ENCODE assay signal across 9 mouse cellular contexts in genomic region chr7:78439361-78440120, GRCm38 (mm10).
DNase-seq lines count a peak whose midpoint lies in the region; ATAC-seq lines count a peak whose summit lies in the region.
"Had no signal": no experiment of that assay in that cellular context is flagged by ENCODE, and none has a peak within 500 bp of the region (broad histone marks: within the 10 kb centered on the region; RNA-seq: fewer than 3 reads in every experiment).

No protein-coding gene starts in this region.

- H3K27me3 ChIP-seq in hindbrain, embryonic 10.5 days (ENCODE audit: insufficient read depth, poor library complexity, severe bottlenecking): no peaks in the 10 kb centered on the region
- no peaks in the 10 kb centered on the region for H3K27me3 ChIP-seq in hindbrain, embryonic 12.5 days
- no peaks in the 10 kb centered on the region for H3K27me3 ChIP-seq in forebrain, embryonic 11.5 days (ENCODE audit: control insufficient read depth, insufficient read depth, low read length)

- peak; percentile 37 for DNase-seq in hindbrain, embryonic 10.5 days (ENCODE audit: low spot score)
- peak; percentile 11 for DNase-seq in 3T3-L1 (ENCODE audit: low read depth, low spot score)
- peak; percentile 80 for DNase-seq in cerebellum, adult 9-10 months
- peak; percentile 52 to 72 for DNase-seq in heart, postnatal 14 days
- no peak for DNase-seq in MN1 (ENCODE audit: low spot score)
- DNase-seq in forebrain, embryonic 11.5 days (ENCODE audit: low spot score): no peak
- DNase-seq in spleen, postnatal 14 days (ENCODE audit: low spot score in 2 of 2): no peak

- intact Hi-C loops in heart, postnatal 14 days (cut with DNase I): loop anchor here (5.0 kb wide), 1 partner anchor 128 kb away; no protein-coding TSS in a partner anchor

- no peaks in the 10 kb centered on the region for H3K36me3 ChIP-seq in hindbrain, embryonic 10.5 days
- no peaks in the 10 kb centered on the region for H3K36me3 ChIP-seq in hindbrain, embryonic 12.5 days
- H3K36me3 ChIP-seq in forebrain, embryonic 11.5 days (ENCODE audit: control insufficient read depth, insufficient read depth, low read length): no peaks in the 10 kb centered on the region

- H3K4me1 ChIP-seq in hindbrain, embryonic 10.5 days (replicated peaks): no peaks in the 10 kb centered on the region
- H3K4me1 ChIP-seq in hindbrain, embryonic 12.5 days: no peaks in the 10 kb centered on the region
- no peaks in the 10 kb centered on the region for H3K4me1 ChIP-seq in forebrain, embryonic 11.5 days (replicated peaks; ENCODE audit: control insufficient read depth, insufficient read depth, low read length)

- no peak overlapping the region for H3K27ac ChIP-seq in hindbrain, embryonic 10.5 days
- no peak overlapping the region for H3K27ac ChIP-seq in hindbrain, embryonic 12.5 days
- no peak overlapping the region for H3K27ac ChIP-seq in forebrain, embryonic 11.5 days (ENCODE audit: low read depth, low read length)
- H3K27ac ChIP-seq: liver, embryonic 14.5 days had no signal

- H3K9me3 ChIP-seq in hindbrain, embryonic 10.5 days: no peaks in the 10 kb centered on the region
- H3K9me3 ChIP-seq in hindbrain, embryonic 12.5 days (replicated peaks): no peaks in the 10 kb centered on the region
- H3K9me3 ChIP-seq in forebrain, embryonic 11.5 days (ENCODE audit: control insufficient read depth, low read length): no peaks in the 10 kb centered on the region

- no peak overlapping the region for H3K4me2 ChIP-seq in hindbrain, embryonic 12.5 days (replicated peaks)
- no peak overlapping the region for H3K4me2 ChIP-seq in forebrain, embryonic 11.5 days (ENCODE audit: low read depth, low read length, severe bottlenecking)

- 77% methylated on average over 9 of the region's 9 CpGs for WGBS in hindbrain, embryonic 10.5 days
- WGBS in hindbrain, embryonic 12.5 days: 74% methylated on average over 9 of the region's 9 CpGs
- 82% methylated on average over 9 of the region's 9 CpGs for WGBS in forebrain, embryonic 11.5 days

- H3K4me3 ChIP-seq in hindbrain, embryonic 10.5 days: no peak overlapping the region
- no peak overlapping the region for H3K4me3 ChIP-seq in hindbrain, embryonic 12.5 days
- H3K4me3 ChIP-seq in forebrain, embryonic 11.5 days (ENCODE audit: low read depth, low read length): no peak overlapping the region

- no peak for ATAC-seq in hindbrain, embryonic 12.5 days (ENCODE audit: low FRiP score)
- no peak for ATAC-seq in forebrain, embryonic 11.5 days (replicated peaks; ENCODE audit: low FRiP score)

- no peak overlapping the region for H3K9ac ChIP-seq in hindbrain, embryonic 12.5 days
- H3K9ac ChIP-seq in forebrain, embryonic 11.5 days (ENCODE audit: low read length): no peak overlapping the region
- H3K9ac ChIP-seq: liver, embryonic 14.5 days had no signal

Comparison
In these comparisons a context has a peak if more than half of its experiments do, and no peak if none do; other contexts are left out.
1. DNase-seq: peak in hindbrain, embryonic 10.5 days (single experiment), 3T3-L1 (single experiment), cerebellum, adult 9-10 months (single experiment) and heart, postnatal 14 days (2 of 2); none in MN1 (single experiment), forebrain, embryonic 11.5 days (single experiment) and spleen, postnatal 14 days (0 of 2).